Mouse (Mus musculus): ENCODE data around the gene Ntm. TPM values are rescaled to one million over a fixed set of nuclear protein-coding genes. Genes with fewer than 3 reads are reported as not detected.

Gene Ntm
- polyA plus RNA-seq, 1 experiment from 2014 or later, result 39.6 TPM

DNA sequence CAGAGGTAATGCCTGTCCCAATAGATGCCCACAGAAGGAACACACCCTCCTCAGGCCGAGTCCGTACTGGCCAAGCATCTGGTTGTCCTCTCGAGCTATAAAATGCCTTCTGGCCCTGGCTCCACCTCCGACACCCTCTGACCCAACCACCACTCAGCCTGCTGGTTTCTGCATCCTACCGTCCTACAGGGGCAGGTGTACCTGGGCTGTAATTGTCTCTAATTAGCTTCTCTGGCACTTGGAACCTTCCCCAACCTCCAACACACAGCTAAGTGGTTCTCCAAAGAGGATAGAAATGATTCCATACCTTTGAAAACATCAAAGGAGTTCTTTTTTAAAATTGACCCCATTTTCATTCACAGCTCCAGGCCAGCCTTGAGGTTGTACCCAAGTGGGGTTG lies 311.1 kb downstream of the Ntm start:
- Histone ChIP-seq H3K9me3 (no peaks in the 10 kb centered on the region), H3K9ac (no peak overlapping the region), H3K36me3 (no peaks in the 10 kb centered on the region), H3K4me2 (no peak overlapping the region), H3K27me3 (replicated peaks) (peaks cover 19% of the 10 kb centered on the region; the same call in 1 of the 2 replicates), H3K27ac (replicated peaks) (no peak overlapping the region), H3K4me3 (no peak overlapping the region), H3K4me1 (no peaks in the 10 kb centered on the region)
- ATAC-seq (ENCODE audit: extremely low read depth, insufficient number of reproducible peaks, low FRiP score, low TSS enrichment), result no peak
- 60% methylated on average over 5 of the region's 5 CpGs for WGBS

DNA sequence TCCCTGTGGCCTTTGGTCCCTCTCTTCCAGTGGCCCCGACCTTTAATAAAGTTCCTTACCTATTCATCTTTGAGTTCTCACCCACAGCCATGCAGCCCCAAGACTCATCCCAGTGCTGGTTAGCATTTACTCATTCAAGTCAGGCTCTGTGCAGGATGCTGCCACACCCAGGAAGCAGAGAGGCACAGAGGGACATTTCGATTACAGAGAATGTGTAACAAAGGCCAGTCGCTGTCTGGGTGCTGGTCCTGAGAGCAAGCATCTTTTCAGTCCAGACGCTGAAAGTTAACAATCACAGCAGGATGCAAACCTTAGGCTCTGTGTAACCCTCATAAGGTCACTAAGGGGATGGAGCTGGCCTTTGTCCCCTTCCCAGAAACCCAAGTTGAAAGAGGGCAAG lies 311.7 kb downstream of the Ntm start:
- peaks cover 20% of the 10 kb centered on the region; the same call in 1 of the 2 replicates for H3K27me3 ChIP-seq (replicated peaks)
- H3K27ac ChIP-seq (replicated peaks), result no peak overlapping the region
- no peaks in the 10 kb centered on the region for H3K4me1 ChIP-seq
- ATAC-seq (ENCODE audit: extremely low read depth, insufficient number of reproducible peaks, low FRiP score, low TSS enrichment), result no peak
- no peaks in the 10 kb centered on the region for H3K9me3 ChIP-seq
- H3K9ac ChIP-seq, result no peak overlapping the region
- H3K36me3 ChIP-seq, result no peaks in the 10 kb centered on the region
- 53% methylated on average over 4 of the region's 4 CpGs for WGBS
- H3K4me2 ChIP-seq, result no peak overlapping the region
- H3K4me3 ChIP-seq, result no peak overlapping the region

DNA sequence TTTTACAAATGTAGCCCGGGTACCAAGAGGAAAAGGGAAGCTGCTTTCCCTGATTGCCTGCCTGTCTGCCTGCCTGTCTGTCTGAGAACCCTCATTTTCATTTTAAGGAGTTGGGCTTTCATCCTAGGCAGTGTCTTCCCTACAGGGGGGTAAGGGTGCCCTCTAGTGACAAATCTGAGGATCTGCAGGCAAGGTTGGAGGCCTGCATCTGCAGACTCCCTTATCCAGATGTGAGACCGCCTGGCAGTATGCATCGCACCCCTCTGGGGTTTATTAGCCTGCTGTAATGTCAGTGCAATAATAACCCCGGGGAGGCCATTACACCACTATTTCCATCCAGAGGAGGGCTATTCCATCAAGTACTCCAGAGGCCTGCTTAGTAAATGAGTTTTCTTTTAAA lies 312.3 kb downstream of the Ntm start:
- no peaks in the 10 kb centered on the region for H3K36me3 ChIP-seq
- no peak for ATAC-seq (ENCODE audit: extremely low read depth, insufficient number of reproducible peaks, low FRiP score, low TSS enrichment)
- peaks cover 24% of the 10 kb centered on the region; the same call in 1 of the 2 replicates for H3K27me3 ChIP-seq (replicated peaks)
- peaks cover 1% of the 10 kb centered on the region; the same call in 1 of the 2 replicates for H3K4me1 ChIP-seq
- no peak overlapping the region for H3K9ac ChIP-seq
- no peak overlapping the region for H3K4me3 ChIP-seq
- no peaks in the 10 kb centered on the region for H3K9me3 ChIP-seq
- no peak overlapping the region for H3K4me2 ChIP-seq
- H3K27ac ChIP-seq (replicated peaks), result no peak overlapping the region
- 28% methylated on average over 4 of the region's 4 CpGs for WGBS

DNA sequence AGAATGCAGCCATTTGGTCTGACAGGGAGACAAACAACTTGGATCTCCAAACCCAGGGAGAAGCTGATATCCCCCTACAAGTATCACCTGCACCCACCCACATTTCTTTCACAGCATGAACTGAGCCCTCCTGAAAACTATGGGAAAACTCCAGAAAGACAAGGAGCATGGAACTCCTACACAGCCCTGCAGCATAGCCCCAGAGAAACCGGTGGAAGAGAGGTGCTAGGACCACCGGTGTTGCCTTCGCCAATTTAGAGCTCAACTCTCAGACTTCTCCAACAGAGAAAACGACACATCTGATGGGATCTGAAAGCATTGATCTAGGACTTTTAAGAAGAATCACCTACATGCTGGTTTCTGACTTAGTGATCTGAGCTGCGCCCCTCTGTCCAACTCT lies 312.7 kb downstream of the Ntm start:
- ATAC-seq (ENCODE audit: extremely low read depth, insufficient number of reproducible peaks, low FRiP score, low TSS enrichment), result no peak
- no peak overlapping the region for H3K4me2 ChIP-seq
- no peak overlapping the region for H3K9ac ChIP-seq
- no peak overlapping the region for H3K27ac ChIP-seq (replicated peaks)
- H3K4me3 ChIP-seq, result no peak overlapping the region
- WGBS, result 57% methylated on average over 5 of the region's 5 CpGs
- no peaks in the 10 kb centered on the region for H3K36me3 ChIP-seq
- H3K9me3 ChIP-seq, result no peaks in the 10 kb centered on the region
- peaks cover 6% of the 10 kb centered on the region; the same call in 1 of the 2 replicates for H3K4me1 ChIP-seq
- peaks cover 24% of the 10 kb centered on the region; the same call in 1 of the 2 replicates for H3K27me3 ChIP-seq (replicated peaks)

DNA sequence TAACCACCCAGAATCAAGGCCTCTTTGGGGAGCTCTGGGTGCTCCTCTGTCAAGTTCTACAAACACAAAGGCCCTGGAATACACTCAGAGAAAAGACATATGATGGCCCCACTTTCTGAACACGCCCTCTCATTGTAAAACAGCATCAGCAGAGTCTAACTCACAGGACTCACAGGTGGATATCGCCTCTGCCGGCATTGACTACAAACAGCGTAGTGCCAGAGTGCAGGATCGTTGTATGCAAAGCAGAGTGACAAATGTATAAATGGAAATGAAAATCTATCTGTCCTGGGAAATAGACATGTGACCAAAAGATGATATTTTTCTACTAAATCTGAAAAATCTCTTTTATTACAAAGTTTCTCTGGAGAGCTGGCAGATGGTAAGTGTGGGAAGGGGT lies 314.7 kb downstream of the Ntm start:
- Histone ChIP-seq H3K36me3 (no peaks in the 10 kb centered on the region), H3K9ac (no peak overlapping the region), H3K4me2 (no peak overlapping the region), H3K27me3 (replicated peaks) (peaks cover 10% of the 10 kb centered on the region; the same call in 1 of the 2 replicates), H3K9me3 (no peaks in the 10 kb centered on the region), H3K4me1 (peaks cover 9% of the 10 kb centered on the region; the same call in 1 of the 2 replicates), H3K27ac (replicated peaks) (no peak overlapping the region), H3K4me3 (no peak overlapping the region)
- no peak for ATAC-seq (ENCODE audit: extremely low read depth, insufficient number of reproducible peaks, low FRiP score, low TSS enrichment)
- WGBS, result 87% methylated on average over 5 of the region's 5 CpGs

DNA sequence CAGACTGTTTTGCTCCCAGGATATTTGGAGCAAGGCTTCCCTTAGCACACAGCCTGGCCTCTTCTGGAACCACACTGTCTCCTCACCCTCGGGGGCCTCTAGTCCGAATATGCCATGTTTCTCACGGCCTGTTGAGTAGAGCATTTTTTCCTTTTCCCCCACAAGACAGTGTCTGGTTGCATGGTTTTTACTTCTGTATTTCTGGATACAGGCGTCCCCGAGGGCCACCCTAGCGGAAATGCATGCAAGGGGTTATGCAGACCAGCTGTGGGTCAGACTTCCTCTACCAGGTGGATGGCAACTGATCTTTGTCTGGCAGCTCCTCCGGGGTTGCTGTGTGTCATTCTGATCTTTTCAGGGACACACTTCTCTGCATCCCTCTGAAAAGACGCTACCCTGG lies 315.2 kb downstream of the Ntm start:
- H3K4me3 ChIP-seq, result no peak overlapping the region
- peaks cover 13% of the 10 kb centered on the region; the same call in 1 of the 2 replicates for H3K4me1 ChIP-seq
- 76% methylated on average over 8 of the region's 8 CpGs for WGBS
- H3K27ac ChIP-seq (replicated peaks), result no peak overlapping the region
- no peak overlapping the region for H3K9ac ChIP-seq
- H3K4me2 ChIP-seq, result no peak overlapping the region
- no peaks in the 10 kb centered on the region for H3K36me3 ChIP-seq
- peaks cover 5% of the 10 kb centered on the region; the same call in 1 of the 2 replicates for H3K27me3 ChIP-seq (replicated peaks)
- ATAC-seq (ENCODE audit: extremely low read depth, insufficient number of reproducible peaks, low FRiP score, low TSS enrichment), result no peak
- no peaks in the 10 kb centered on the region for H3K9me3 ChIP-seq

DNA sequence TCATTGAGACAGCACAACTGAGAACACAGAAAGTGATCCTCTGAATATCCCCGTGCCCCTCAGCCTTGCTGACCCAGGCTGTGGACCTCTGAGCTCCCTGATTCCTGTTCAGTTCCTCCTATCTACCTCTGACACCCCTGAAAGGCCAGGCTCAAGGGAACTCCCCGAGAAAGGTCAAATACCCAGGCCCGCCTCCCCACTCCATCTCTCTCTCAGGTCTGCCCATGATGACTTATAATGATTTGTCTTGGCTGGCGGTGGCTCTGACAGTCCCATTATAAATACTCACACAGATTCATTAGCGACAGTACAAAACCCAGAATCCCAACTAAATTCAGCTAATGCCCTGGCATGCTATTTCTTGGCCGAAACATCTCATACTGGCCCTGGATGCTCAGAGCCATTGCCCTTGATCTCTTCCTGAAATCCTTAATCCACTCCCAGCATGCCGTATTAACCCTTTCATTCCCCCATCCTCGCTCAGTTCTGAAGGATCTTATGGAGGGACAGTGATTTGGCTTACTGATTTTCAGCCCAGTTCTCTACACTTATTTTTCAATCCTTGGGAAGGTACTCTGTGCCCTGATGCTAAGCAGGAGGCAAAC lies 317.0 kb downstream of the Ntm start:
- peaks cover 5% of the 10 kb centered on the region; the same call in 1 of the 2 replicates for H3K27me3 ChIP-seq (replicated peaks)
- ATAC-seq (ENCODE audit: extremely low read depth, insufficient number of reproducible peaks, low FRiP score, low TSS enrichment), result no peak
- H3K36me3 ChIP-seq, result no peaks in the 10 kb centered on the region
- H3K27ac ChIP-seq (replicated peaks), result no peak overlapping the region
- H3K4me2 ChIP-seq, result no peak overlapping the region
- H3K9ac ChIP-seq, result no peak overlapping the region
- H3K4me1 ChIP-seq, result peaks cover 14% of the 10 kb centered on the region; the same call in 1 of the 2 replicates
- H3K9me3 ChIP-seq, result no peaks in the 10 kb centered on the region
- 40% methylated on average over 8 of the region's 8 CpGs for WGBS
- no peak overlapping the region for H3K4me3 ChIP-seq

DNA sequence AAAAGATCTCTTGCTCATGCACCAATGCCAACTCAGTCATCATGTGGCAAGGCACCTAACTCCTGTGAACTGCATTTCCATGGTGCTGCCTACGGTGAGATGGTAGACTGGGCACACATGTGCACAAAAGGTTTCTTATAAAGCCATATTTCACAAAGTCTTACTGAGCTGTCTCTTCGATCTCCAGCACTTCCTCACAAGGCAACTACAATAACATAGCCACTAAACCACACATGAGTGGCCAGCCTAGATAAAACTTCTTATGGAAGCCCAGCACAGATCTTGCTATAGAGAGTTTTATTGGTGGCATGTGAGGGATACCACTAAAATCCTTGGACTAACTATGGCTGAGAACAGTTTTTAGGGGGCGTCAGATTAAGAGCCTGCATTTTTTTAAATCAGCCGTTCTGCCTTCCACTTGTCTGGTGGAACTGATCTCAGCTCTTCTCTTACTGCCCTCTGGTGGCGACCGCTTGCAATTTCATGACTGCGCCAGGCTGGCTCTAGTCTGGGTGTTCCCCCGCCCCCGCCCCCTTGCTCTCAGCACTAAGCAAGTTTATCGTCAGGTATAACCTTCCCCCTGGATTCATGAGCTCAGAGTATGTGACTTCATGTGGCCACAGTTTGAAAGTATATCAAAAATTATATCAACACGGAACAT lies 319.8 kb downstream of the Ntm start:
- 19% methylated on average over 11 of the region's 11 CpGs for WGBS
- ATAC-seq (ENCODE audit: extremely low read depth, insufficient number of reproducible peaks, low FRiP score, low TSS enrichment), result no peak
- Histone ChIP-seq H3K4me1 (peaks cover 14% of the 10 kb centered on the region; the same call in 1 of the 2 replicates), H3K27me3 (replicated peaks) (peaks cover 5% of the 10 kb centered on the region; the same call in 1 of the 2 replicates), H3K27ac (replicated peaks) (no peak overlapping the region), H3K9ac (no peak overlapping the region), H3K4me3 (no peak overlapping the region), H3K36me3 (no peaks in the 10 kb centered on the region), H3K4me2 (no peak overlapping the region; the same call in 1 of the 2 replicates), H3K9me3 (no peaks in the 10 kb centered on the region)

DNA sequence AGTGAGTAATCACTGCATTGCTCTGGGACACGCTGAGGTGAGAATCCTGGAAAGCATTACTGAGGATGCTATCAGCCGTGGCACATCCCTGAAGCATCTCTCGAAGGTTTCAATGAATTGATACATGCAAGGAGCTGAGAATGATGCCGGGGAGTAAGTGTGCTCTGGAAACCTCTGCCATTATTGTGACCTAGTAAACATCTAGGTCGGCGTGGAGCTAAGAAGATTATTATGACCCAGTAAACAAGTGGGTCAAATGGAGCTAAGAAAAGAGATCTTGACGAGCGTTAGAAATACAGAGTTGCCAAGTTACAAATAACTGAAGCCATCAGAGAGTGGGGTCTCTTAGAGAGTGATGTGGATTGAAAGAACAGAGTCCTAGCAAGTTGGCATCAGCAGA lies 325.6 kb downstream of the Ntm start:
- Histone ChIP-seq H3K4me1 (no peaks in the 10 kb centered on the region), H3K9me3 (no peaks in the 10 kb centered on the region), H3K27me3 (replicated peaks) (no peaks in the 10 kb centered on the region), H3K27ac (replicated peaks) (no peak overlapping the region), H3K9ac (no peak overlapping the region), H3K4me2 (no peak overlapping the region), H3K36me3 (no peaks in the 10 kb centered on the region), H3K4me3 (no peak overlapping the region)
- ATAC-seq (ENCODE audit: extremely low read depth, insufficient number of reproducible peaks, low FRiP score, low TSS enrichment), result no peak
- WGBS, result 80% methylated on average over 8 of the region's 8 CpGs

DNA sequence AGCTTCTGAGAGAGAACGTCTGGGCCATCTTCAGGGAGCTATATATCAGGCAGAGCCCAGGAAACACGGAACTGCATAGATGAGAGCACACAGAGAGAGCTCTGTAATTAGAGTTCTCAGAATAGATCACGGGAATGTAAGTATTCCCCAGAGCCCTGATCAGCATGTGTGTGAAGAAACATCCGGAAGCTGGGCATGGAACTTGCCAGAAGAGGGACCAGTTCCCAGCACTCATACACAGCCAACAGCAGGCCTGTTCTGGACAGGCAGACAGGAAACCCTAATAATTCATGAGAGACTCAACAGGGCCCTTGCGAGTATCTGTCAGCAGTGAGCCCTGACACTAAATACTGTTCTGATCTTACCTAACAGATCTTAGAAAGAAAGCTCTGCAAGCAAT lies 345.8 kb downstream of the Ntm start:
- Histone ChIP-seq H3K4me1 (no peaks in the 10 kb centered on the region), H3K4me3 (no peak overlapping the region), H3K27me3 (replicated peaks) (no peaks in the 10 kb centered on the region), H3K27ac (replicated peaks) (no peak overlapping the region), H3K4me2 (no peak overlapping the region), H3K9me3 (no peaks in the 10 kb centered on the region), H3K9ac (no peak overlapping the region), H3K36me3 (no peaks in the 10 kb centered on the region)
- no peak for ATAC-seq (ENCODE audit: extremely low read depth, insufficient number of reproducible peaks, low FRiP score, low TSS enrichment)
- 68% methylated on average over 5 of the region's 5 CpGs for WGBS

DNA sequence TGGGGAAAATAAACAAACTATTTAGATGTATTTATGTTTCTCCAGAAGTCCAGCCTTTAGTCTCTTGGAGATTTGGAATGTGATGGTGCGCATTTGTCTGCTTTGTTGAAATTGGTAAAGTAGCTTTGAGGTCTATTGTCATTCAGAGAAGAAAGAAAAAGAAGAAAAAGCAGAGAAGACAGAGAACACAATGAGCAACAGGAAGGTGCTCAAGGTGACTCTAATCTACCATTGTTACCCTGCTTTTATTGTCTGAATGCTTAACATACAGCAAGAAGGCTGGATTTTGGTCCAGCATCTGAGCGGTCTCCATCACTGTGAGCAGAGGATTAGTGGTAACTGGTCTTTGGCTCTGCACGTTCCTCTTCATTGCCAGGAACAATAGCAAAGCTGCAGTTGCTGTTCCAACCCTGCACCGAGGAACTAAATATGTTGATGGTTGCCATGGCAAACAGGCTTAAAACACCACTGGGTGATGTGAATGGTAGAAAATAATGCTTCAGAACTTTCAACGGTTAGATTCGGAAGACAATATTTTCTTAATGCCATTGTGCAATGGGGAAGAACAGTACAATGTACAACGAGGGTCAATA lies 350.8 kb downstream of the Ntm start:
- WGBS, result 80% methylated on average over 7 of the region's 7 CpGs
- no peak overlapping the region for H3K9ac ChIP-seq
- no peak for ATAC-seq (ENCODE audit: extremely low read depth, insufficient number of reproducible peaks, low FRiP score, low TSS enrichment)

More for the DNA sequence above, 350.8 kb downstream of the Ntm start:
- H3K4me1 ChIP-seq, result peaks cover 6% of the 10 kb centered on the region; the same call in 1 of the 2 replicates
- no peak overlapping the region for H3K4me3 ChIP-seq
- H3K27me3 ChIP-seq (replicated peaks), result no peaks in the 10 kb centered on the region
- no peak overlapping the region for H3K27ac ChIP-seq (replicated peaks)
- H3K4me2 ChIP-seq, result no peak overlapping the region
- H3K9me3 ChIP-seq, result no peaks in the 10 kb centered on the region
- no peaks in the 10 kb centered on the region for H3K36me3 ChIP-seq
